Mouse (Mus musculus) stomach, postnatal 0 days (tissue): ENCODE measurements at regions not wholly inside any gene's neighbourhood (a gene's known extent, or its start where the extent isn't known, plus 50 kb on each side); places are given as distances from the start of the nearest gene placed in this dataset.
A peak's percentile ranks its signal among the peaks of the same experiment; 100 is the strongest.

Experiments
- CTCF ChIP-seq: IDR thresholded peaks from 2 replicates; pipeline ENCODE4 v1.5.1; 2016; ENCODE audit warnings: antibody characterized with exemption, low read depth, mild to moderate bottlenecking, moderate library complexity
- EP300 ChIP-seq: optimal IDR thresholded peaks from 2 replicates; pipeline ENCODE3; 2016; ENCODE audit warnings: antibody characterized with exemption

DNA sequence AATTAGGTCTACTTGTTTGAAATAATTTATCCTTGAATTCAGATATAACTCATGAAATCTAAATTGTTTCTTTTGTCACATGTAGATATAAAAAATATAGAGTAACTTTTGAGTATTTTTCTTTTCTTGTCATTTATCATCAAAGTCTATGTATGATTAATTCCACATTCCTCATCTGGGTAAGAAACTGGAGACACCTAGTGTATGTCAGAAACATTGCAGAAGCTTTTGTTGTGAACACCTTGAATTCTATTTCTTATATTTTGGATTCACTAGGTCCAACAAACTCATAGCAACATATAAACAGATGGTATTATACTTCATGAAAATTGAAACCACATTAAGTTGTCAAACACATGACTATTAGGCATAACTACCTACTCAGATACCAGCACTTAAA lies 373.1 kb upstream of the Fsip2 start:
- TF ChIP-seq CTCF: peak; percentile 62
- no peak for TF ChIP-seq EP300
